ENCODE assay signal across 9 mouse cellular contexts in genomic region chr13:23515826-23516620, GRCm38 (mm10). TPM values are rescaled to one million over a fixed set of nuclear protein-coding genes. Genes with fewer than 3 reads are reported as not detected.
A peak's percentile ranks its signal among the peaks of the same experiment; 100 is the strongest.
DNase-seq lines count a peak whose midpoint lies in the region; ATAC-seq lines count a peak whose summit lies in the region.
"Had no signal": no experiment of that assay in that cellular context is flagged by ENCODE, and none has a peak within 500 bp of the region (broad histone marks: within the 10 kb centered on the region; RNA-seq: fewer than 3 reads in every experiment).

No protein-coding gene starts in this region.

- H3K36me3 ChIP-seq in heart, embryonic 13.5 days = no peaks in the 10 kb centered on the region
- no peaks in the 10 kb centered on the region for H3K36me3 ChIP-seq in hindbrain, embryonic 15.5 days
- no peaks in the 10 kb centered on the region for H3K36me3 ChIP-seq in midbrain, embryonic 15.5 days (replicated peaks)

- WGBS in heart, embryonic 13.5 days = 54% methylated on average over 15 of the region's 15 CpGs
- WGBS in hindbrain, embryonic 15.5 days = 55% methylated on average over 15 of the region's 15 CpGs
- WGBS in midbrain, embryonic 15.5 days = 55% methylated on average over 15 of the region's 15 CpGs

- peaks cover 8% of the 10 kb centered on the region for H3K4me1 ChIP-seq in heart, embryonic 13.5 days
- H3K4me1 ChIP-seq in hindbrain, embryonic 15.5 days (replicated peaks) = peaks cover 17% of the 10 kb centered on the region
- H3K4me1 ChIP-seq in midbrain, embryonic 15.5 days = peaks cover 11% of the 10 kb centered on the region; the same call in 1 of the 2 replicates

- peak overlapping the region; percentile 74 for H3K9ac ChIP-seq in heart, embryonic 13.5 days
- H3K9ac ChIP-seq in hindbrain, embryonic 15.5 days = peak overlapping the region; percentile 42
- H3K9ac ChIP-seq in midbrain, embryonic 15.5 days = 0 out of 2 replicates have a peak overlapping the region, but pooled peaks have one; percentile 33

- no peak for ATAC-seq in heart, embryonic 13.5 days (ENCODE audit: extremely low read depth, insufficient number of reproducible peaks, low FRiP score, low TSS enrichment)
- no peak for ATAC-seq in hindbrain, embryonic 15.5 days (ENCODE audit: low FRiP score, low read depth)
- ATAC-seq in midbrain, embryonic 15.5 days (replicated peaks) = no peak

- H3K27ac ChIP-seq in heart, embryonic 13.5 days (replicated peaks) = 0 out of 2 replicates have a peak overlapping the region, but pooled peaks have one; percentile 21
- no peak overlapping the region for H3K27ac ChIP-seq in hindbrain, embryonic 15.5 days (replicated peaks)
- H3K27ac ChIP-seq in midbrain, embryonic 15.5 days = no peak overlapping the region

- H3K27me3 ChIP-seq in heart, embryonic 13.5 days (replicated peaks) = no peaks in the 10 kb centered on the region
- H3K27me3 ChIP-seq in hindbrain, embryonic 15.5 days = no peaks in the 10 kb centered on the region
- no peaks in the 10 kb centered on the region for H3K27me3 ChIP-seq in midbrain, embryonic 15.5 days (replicated peaks)

- peak overlapping the region; percentile 67 for H3K4me3 ChIP-seq in heart, embryonic 13.5 days
- H3K4me3 ChIP-seq in hindbrain, embryonic 15.5 days = peak overlapping the region; percentile 56
- peak overlapping the region; percentile 42 for H3K4me3 ChIP-seq in midbrain, embryonic 15.5 days

- no peaks in the 10 kb centered on the region for H3K9me3 ChIP-seq in heart, embryonic 13.5 days
- no peaks in the 10 kb centered on the region for H3K9me3 ChIP-seq in hindbrain, embryonic 15.5 days
- no peaks in the 10 kb centered on the region for H3K9me3 ChIP-seq in midbrain, embryonic 15.5 days

- no peak for DNase-seq in heart, adult 18-20 months
- peak; percentile 73 for DNase-seq in ZHBTc4 (ENCODE audit: low read depth, low spot score)
- DNase-seq in spleen, postnatal 10 days (ENCODE audit: low spot score in 2 of 2) = no peak
- no peak for DNase-seq in right cerebral cortex, postnatal 10 days (ENCODE audit: low spot score in 2 of 2)
- no peak for DNase-seq in spleen, postnatal 14 days (ENCODE audit: low spot score in 2 of 2)
- DNase-seq: left cerebral cortex, postnatal 4 days had no signal

- H3K4me2 ChIP-seq in heart, embryonic 13.5 days = peak overlapping the region; percentile 95
- H3K4me2 ChIP-seq in hindbrain, embryonic 15.5 days = peak overlapping the region; percentile 91
- peak overlapping the region; percentile 67 for H3K4me2 ChIP-seq in midbrain, embryonic 15.5 days

RNA-seq across cellular contexts. Expression of gene Hist1h4h, which starts 14.8 kb away (rescaled TPM):
- 6.3 and 7.2 TPM in 2 replicates for polyA plus RNA-seq in heart, embryonic 13.5 days (2015; fragmentation: Nextera tagmentation; extraction: Ambion mirVana)
- 100 to 1,000 TPM; 225 to 244 TPM for total RNA-seq in heart, adult 18-20 months (2021)
- 1.7 and 2.7 TPM in 2 replicates for polyA plus RNA-seq in hindbrain, embryonic 15.5 days (2015; fragmentation: Nextera tagmentation; extraction: Ambion mirVana)
- polyA plus RNA-seq in midbrain, embryonic 15.5 days (2015; fragmentation: Nextera tagmentation; extraction: Ambion mirVana) = 3.3 and 5.1 TPM in 2 replicates

RNA-seq across cellular contexts. Expression of gene Hist1h2af, which starts 17.7 kb away (rescaled TPM):
- 2.0 and 3.0 TPM in 2 replicates for polyA plus RNA-seq in heart, embryonic 13.5 days (2015; fragmentation: Nextera tagmentation; extraction: Ambion mirVana)
- total RNA-seq in heart, adult 18-20 months (2021) = 10 to 100 TPM in 1 of 2 experiments, 1 to 10 TPM in 1; 6.3 to 16.6 TPM
- polyA plus RNA-seq in hindbrain, embryonic 15.5 days (2015; fragmentation: Nextera tagmentation; extraction: Ambion mirVana) = 0.82 and 2.1 TPM in 2 replicates
- polyA plus RNA-seq in midbrain, embryonic 15.5 days (2015; fragmentation: Nextera tagmentation; extraction: Ambion mirVana) = 0.69 TPM in 1 of 2 replicates, not detected in the other

RNA-seq across cellular contexts. Expression of gene Hist1h3g, which starts 19.2 kb away (rescaled TPM):
- 4.1 and 5.5 TPM in 2 replicates for polyA plus RNA-seq in heart, embryonic 13.5 days (2015; fragmentation: Nextera tagmentation; extraction: Ambion mirVana)
- total RNA-seq in heart, adult 18-20 months (2021) = 1 to 10 TPM; 3.1 TPM
- polyA plus RNA-seq in hindbrain, embryonic 15.5 days (2015; fragmentation: Nextera tagmentation; extraction: Ambion mirVana) = 0.85 and 1.2 TPM in 2 replicates
- polyA plus RNA-seq in midbrain, embryonic 15.5 days (2015; fragmentation: Nextera tagmentation; extraction: Ambion mirVana) = 2.2 TPM in 1 of 2 replicates, not detected in the other

RNA-seq across cellular contexts. Expression of gene Hist1h2bh, which starts 27.2 kb away (rescaled TPM):
- 0.32 and 0.52 TPM in 2 replicates for polyA plus RNA-seq in heart, embryonic 13.5 days (2015; fragmentation: Nextera tagmentation; extraction: Ambion mirVana)
- total RNA-seq in heart, adult 18-20 months (2021) = 1 to 10 TPM; 1.1 to 1.5 TPM
- polyA plus RNA-seq in hindbrain, embryonic 15.5 days (2015; fragmentation: Nextera tagmentation; extraction: Ambion mirVana) = 0.17 and 0.19 TPM in 2 replicates
- polyA plus RNA-seq in midbrain, embryonic 15.5 days (2015; fragmentation: Nextera tagmentation; extraction: Ambion mirVana) = 0.15 and 0.44 TPM in 2 replicates

RNA-seq across cellular contexts. Expression of gene Btn2a2, which starts 27.4 kb away (rescaled TPM):
- 0.45 and 0.82 TPM in 2 replicates for polyA plus RNA-seq in heart, embryonic 13.5 days (2015; fragmentation: Nextera tagmentation; extraction: Ambion mirVana)
- not detected for total RNA-seq in heart, adult 18-20 months (2021)
- 0.06 and 0.08 TPM in 2 replicates for polyA plus RNA-seq in hindbrain, embryonic 15.5 days (2015; fragmentation: Nextera tagmentation; extraction: Ambion mirVana)
- not detected in 2 replicates for polyA plus RNA-seq in midbrain, embryonic 15.5 days (2015; fragmentation: Nextera tagmentation; extraction: Ambion mirVana)
- total RNA-seq: left cerebral cortex, postnatal 4 days had no signal
